Mouse (Mus musculus) urinary bladder, postnatal 0 days (tissue): ENCODE measurements around the gene Nelfcd. TPM values are rescaled to one million over a fixed set of nuclear protein-coding genes. Genes with fewer than 3 reads are reported as not detected.

ENCODE experiments used
- polyA plus RNA-seq: library from polyadenylated mRNA; unstranded; fragments of >200 nt; fragmentation: Nextera tagmentation; extraction: Ambion mirVana; gene quantifications from 2 replicates; pipeline ENCODE4 v1.2.1, GENCODE M21; 2015

Nelfcd gene
- polyA plus RNA-seq: 35.8 and 37.8 TPM in 2 replicates

DNA sequence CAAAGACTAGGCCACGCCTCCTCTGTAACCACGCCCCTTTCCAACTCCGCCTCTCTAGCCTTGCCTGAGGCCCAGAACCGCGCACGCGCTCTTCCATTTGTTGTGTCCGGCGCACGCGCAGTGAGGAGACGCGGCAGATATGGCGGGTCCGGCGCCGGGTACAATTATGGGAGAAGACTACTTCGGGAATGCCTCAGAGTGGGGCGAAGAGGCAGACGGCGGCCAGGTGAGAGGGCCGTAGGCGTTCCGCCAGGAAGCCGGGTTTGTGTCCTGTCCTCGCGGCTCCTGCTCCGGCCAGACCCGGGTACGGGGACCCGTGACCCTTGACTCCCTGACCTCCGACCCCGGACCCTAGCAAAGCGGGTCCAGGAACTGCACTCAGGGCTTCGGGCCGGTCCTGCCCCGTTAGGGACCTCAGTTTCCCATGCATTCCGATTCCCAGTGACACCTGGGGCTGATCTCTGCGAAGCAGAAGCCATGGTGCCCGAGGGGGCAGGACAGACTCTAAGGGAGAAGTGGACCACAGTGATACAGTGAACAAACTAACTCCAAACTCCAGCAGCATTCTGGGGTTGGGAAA lies at the start of gene Nelfcd:
Gene Nelfcd, plus strand, starts transcription at position 74 of the 580 bp plus-strand sequence.

DNA sequence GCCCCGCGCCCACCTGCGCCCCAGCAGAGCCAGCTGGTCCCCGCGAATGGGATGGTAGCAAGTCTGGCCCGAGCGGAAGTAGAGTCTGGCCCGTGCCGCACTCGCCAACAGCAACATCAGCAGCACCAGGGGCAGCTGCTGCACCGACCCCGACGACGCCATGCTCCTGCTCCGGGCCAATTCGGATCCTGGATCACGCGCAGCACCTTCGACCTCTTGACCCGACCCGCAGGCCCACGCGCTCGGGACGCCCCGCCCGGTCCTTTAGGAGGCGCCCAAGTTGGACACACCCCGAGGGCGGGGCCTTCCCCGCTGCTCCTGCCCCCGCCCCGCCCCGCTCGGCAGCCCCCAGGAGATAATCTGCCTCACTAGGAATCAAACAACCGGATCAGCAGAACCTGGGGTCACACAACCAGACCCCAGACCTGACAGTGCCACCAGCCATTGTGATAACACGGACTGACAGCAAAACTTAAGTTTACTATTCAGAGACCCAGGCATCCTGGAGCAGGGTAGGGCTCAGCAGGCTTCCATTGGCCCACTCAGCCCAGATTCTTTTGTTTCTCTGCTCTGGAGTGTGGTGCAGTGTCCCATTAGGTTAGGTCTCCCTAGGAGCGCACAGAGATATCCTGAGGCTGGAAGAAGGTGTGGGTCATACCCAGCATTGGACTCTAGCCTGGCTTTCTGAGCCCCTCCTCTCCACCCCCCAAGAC lies 23.3 kb downstream of the Nelfcd start, which contains the start of gene Ctsz:
Gene Ctsz, minus strand, starts transcription at position 303 of the 713 bp plus-strand sequence.

DNA sequence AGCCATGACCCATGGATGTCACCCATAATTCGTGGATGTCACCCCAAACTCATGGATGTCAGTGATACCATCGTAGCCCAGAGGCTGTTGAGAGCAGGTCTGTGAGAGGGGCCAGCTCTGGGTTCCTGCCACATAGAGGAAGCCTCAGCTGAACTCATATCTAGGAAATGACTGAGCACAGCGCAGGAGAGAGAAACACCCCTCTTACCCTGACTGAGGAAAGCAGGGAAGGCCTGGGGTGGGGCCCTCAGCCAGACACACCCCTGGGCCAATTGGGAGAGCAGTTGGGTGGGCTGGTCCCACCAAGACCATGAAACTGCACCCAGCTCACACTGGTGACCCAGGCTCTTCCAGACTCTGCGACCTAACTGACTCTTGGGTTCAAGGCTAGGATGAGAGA lies 34.7 kb downstream of the Nelfcd start, which contains the start of gene Tubb1:
Gene Tubb1, plus strand, starts transcription at position 343 of the 400 bp plus-strand sequence.

DNA sequence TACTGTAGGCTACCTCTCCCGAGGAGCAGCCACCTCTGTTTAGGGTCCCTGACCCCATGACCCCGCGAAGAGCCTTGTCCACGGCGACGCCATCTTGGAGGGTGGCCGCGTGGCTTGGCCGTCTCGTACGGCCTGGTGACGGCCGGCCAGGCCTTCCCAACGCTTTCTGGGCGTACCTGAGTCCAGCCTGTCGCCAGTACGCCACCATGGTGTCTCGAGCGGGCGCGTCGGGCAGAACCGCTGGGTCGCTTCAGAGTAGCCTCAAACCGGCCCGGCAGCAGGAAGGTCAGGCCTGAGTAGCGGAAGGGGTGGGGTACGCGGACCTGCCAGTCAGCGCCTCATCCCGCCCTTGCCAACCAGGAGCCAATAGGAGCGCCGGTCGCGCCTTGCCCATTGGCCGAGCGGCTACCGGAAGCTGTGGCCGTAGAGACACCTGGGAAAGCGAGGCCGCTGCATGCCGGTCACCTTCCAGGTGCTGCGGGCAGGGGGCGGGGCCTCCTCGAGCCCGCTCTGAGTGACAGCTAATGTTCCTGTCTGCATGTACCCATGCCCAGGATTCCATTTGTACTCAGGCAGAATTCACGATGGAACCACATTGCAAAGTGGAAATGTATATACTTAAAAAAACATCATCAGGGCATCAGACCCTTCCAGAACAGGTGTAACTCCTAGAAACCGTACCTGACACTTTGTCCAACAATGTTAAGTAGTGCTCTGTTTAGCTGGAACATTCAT lies 48.4 kb downstream of the Nelfcd start, which contains the start of gene Atp5e:
Gene Atp5e, minus strand, starts transcription at position 317 of the 735 bp plus-strand sequence.

DNA sequence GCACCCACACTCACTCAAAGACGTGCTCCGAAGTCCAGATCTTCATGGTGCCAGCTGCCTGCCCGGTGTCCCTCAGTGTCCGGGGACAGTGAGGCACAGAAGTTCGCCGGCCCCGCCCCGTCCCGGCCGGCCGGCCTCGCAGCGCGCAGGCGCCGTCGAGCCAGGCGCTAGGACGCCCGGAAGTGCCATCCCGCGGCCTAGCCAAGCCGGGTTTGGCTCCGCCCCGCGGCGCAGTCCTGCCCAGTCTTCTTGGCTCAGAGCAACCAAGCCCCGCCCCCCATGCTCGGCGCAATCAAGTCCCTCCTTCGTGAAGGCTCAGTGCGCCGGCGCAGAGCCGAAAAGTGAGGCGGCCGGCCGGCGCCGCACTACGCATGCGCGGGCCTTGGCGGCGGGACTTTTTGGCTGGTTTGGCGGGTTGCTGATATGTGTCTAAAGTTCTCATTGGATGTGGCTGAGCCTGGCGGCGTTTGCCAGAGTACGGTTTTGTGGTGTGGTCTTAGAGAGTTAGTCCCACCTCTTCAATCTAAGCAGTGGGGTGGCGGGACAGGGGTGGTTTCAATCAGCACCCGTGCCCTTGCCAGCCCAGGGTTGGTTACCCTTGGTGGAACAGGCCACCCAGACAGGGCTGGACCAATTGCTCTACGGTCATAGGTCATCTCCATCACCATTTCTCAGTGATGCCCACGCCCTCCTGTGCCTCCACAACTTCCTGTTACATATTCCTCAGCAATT lies 57.4 kb downstream of the Nelfcd start, which contains the start of gene Prelid3b:
Gene Prelid3b, minus strand, starts transcription at position 264 of the 732 bp plus-strand sequence.

Other genes starting within 250 kb of the Nelfcd start
- gene Gnas, start 131.5 kb upstream of the Nelfcd start, polyA plus RNA-seq: 1,236 and 1,513 TPM in 2 replicates
- 12.5 and 21.2 TPM in 2 replicates for gene Gm20721, start 69.1 kb upstream of the Nelfcd start, polyA plus RNA-seq
- 106 and 155 TPM in 2 replicates for gene Ctsz, start 23.2 kb downstream of the Nelfcd start, polyA plus RNA-seq
- gene Tubb1, start 34.9 kb downstream of the Nelfcd start, polyA plus RNA-seq: 0.33 and 1.2 TPM in 2 replicates
- gene Atp5e, start 48.3 kb downstream of the Nelfcd start, polyA plus RNA-seq: 699 and 752 TPM in 2 replicates
- gene Prelid3b, start 57.3 kb downstream of the Nelfcd start, polyA plus RNA-seq: 83.4 and 86.0 TPM in 2 replicates
- gene Zfp831, start 227.7 kb downstream of the Nelfcd start, polyA plus RNA-seq: not detected in 2 replicates